Mouse (Mus musculus): ENCODE results near the gene Dcaf12l1.
A peak's percentile ranks its signal among the peaks of the same experiment; 100 is the strongest.
"Not testable (repeated sequence)": the region's sequence is repeated elsewhere in the genome, so short reads cannot be mapped to it uniquely, and the experiment has no call there.

Dcaf12l1 gene

DNA sequence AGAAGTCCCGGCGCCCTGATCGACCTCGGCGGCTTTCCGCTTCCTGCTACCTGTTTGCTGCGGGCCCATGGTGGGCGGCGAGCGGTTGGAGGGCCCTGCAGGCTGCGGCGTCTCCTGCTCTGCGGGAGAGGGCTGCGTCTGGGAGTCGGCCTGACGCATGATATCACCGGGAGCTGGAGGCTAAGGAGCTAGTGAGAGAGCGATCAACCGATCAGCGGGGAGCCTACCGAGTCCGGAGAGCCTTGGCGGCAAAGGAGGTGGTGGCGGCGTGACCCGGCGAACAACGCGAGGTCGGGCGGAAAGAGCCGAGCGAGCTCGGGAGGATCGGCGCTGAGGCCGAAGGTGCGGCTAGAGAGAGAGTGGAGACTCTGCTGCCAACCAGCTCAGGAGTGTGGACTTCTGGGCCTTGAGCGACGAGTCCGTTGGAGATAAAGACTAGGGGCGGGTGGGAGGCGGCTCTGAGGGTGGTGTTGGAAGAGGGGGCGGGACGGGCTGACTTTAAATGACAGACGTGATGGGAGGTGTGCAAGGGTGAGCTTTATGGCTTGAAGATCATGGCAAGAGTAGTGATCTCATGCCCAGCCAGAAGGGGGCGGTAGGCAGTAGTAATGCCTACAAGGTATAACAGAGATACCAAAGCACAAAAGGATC, at the start of gene Dcaf12l1:
Gene Dcaf12l1, minus strand, starts transcription at position 437 of the 651 bp plus-strand sequence.
- DNase-seq (ENCODE audit: low read depth, low spot score): peak; percentile 26

DNA sequence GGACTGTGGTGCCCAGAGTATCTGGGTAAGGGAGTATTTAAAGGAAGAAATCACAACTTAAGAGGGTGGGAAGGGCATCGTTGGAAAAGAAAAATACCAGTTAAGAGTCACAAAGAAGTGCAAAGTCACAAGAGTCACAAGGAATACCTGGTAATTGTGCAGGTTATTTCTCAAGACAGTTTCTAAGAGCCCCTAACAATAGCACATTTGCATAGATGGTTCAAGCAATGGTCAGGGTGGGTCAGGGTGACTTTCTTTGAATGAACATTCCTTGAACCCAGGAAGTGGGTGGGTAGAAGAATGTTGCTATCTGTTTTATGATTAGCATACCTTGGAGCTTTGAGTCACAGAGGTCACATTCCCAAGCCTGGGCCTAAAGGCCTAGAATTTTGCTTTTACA, 19.4 kb upstream of the Dcaf12l1 start:
- not testable (repeated sequence) for DNase-seq (ENCODE audit: low read depth, low spot score)

- DNase-seq (ENCODE audit: low read depth, low spot score): no peak
Measured at GRCm38 (mm10) chrX:44789036-44789760, 799 bp downstream of the Dcaf12l1 start.

Data from embryo, embryonic 11.5 days (tissue).